19 mouse cellular contexts compared by ENCODE assay signal in the genomic region with DNA sequence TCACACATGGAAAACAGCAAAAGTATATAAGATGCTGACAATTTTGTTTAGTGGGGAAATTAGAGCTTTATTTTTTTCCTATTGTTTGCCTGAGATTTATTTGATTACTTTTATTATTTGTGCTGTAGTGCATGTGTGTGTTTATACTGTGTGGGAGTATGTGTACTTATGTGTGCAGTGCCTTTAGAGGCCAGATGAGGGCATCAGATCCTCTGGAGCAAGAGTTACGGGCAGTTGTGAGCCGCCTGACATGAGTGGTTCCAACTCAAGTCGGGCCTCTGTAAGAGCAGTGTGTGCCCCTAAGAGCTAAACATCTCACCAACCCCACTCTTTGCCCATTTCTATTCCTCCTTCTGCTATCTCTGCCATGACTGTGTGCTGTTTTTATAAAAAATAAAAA. TPM values are rescaled to one million over a fixed set of nuclear protein-coding genes. Genes with fewer than 3 reads are reported as not detected.
DNase-seq lines count a peak whose midpoint lies in the region; TF ChIP-seq lines count a peak whose summit lies in the region.
"Had no signal": no experiment of that assay in that cellular context is flagged by ENCODE, and none has a peak within 500 bp of the region (broad histone marks: within the 10 kb centered on the region; RNA-seq: fewer than 3 reads in every experiment).

No protein-coding gene starts in this region.

- H3K27ac ChIP-seq in gastrocnemius, adult 2 months = no peak overlapping the region; the same call in 1 of the 2 replicates
- H3K27ac ChIP-seq in layer of hippocampus, adult 2 months = no peak overlapping the region
- H3K27ac ChIP-seq: embryonic facial prominence, embryonic 12.5 days; heart, adult 2 months had no signal

- peak; percentile 19; the same call in 1 of the 2 replicates for TF ChIP-seq CTCF in gastrocnemius, adult 2 months (IDR thresholded peaks at IDR 0.05)
- peak; percentile 61 for TF ChIP-seq CTCF in layer of hippocampus, adult 2 months (conservative IDR thresholded peaks at IDR 0.05)
- peak; percentile 13; the same call in 1 of the 2 replicates for TF ChIP-seq CTCF in brain, embryonic 14.5 days (IDR thresholded peaks at IDR 0.05; ENCODE audit: borderline replicate concordance, extremely low read depth, insufficient read depth, insufficient read length)

- no peak overlapping the region for H3K4me3 ChIP-seq in gastrocnemius, adult 2 months
- no peak overlapping the region for H3K4me3 ChIP-seq in layer of hippocampus, adult 2 months
- H3K4me3 ChIP-seq: embryonic facial prominence, embryonic 12.5 days; heart, adult 2 months; heart, embryonic 12.5 days had no signal

- no peak for TF ChIP-seq POLR2A in brain, embryonic 14.5 days (IDR thresholded peaks at IDR 0.05; ENCODE audit: borderline replicate concordance, extremely low read depth, insufficient read depth, insufficient read length, poor library complexity, severe bottlenecking)

- intact Hi-C loops in gastrocnemius, adult 2 months (cut with DNase I) = no loop called here

- no peak for DNase-seq in gastrocnemius, adult 2 months
- no peak for DNase-seq in gastrocnemius, postnatal 25 days
- no peak for DNase-seq in layer of hippocampus, adult 2 months (ENCODE audit: low spot score in 2 of 2)
- DNase-seq in layer of hippocampus, adult 9-10 months (ENCODE audit: low spot score) = no peak
- peak; percentile 31 for DNase-seq in ES-CJ7 (ENCODE audit: low read depth, low spot score)
- DNase-seq in brain, embryonic 14.5 days (ENCODE audit: low read depth) = no peak
- no peak for DNase-seq in retina, embryonic 14.5 days (ENCODE audit: low spot score)
- no peak for DNase-seq in lung, postnatal 4 days
- DNase-seq: adrenal gland, postnatal 14 days; cerebellum, adult 18-20 months; cerebellum, postnatal 10 days; gastrocnemius, postnatal 36 days; heart, adult 2 months; heart, postnatal 36 days; kidney, adult 11 months had no signal

RNA-seq across cellular contexts. Expression of gene Sobp, which starts 7.5 kb away (rescaled TPM):
- total RNA-seq in gastrocnemius, adult 2 months (2021) = 10 to 100 TPM; 29.2 to 34.5 TPM
- total RNA-seq in gastrocnemius, postnatal 25 days (2021) = 10 to 100 TPM; 22.7 to 24.3 TPM
- 10 to 100 TPM; 83.3 to 83.8 TPM for total RNA-seq in layer of hippocampus, adult 2 months (2021)
- polyA plus RNA-seq in brain, embryonic 14.5 days (2012; rRNA removed) = 15.0 and 30.6 TPM in 2 replicates
- polyA plus RNA-seq: activated CD4-positive, CD25-positive, alpha-beta regulatory T cell, adult 4 months; G1E had no signal

RNA-seq across cellular contexts. Expression of gene 9030612E09Rik, which starts 7.7 kb away (rescaled TPM):
- 1 to 10 TPM; 1.7 to 2.6 TPM for total RNA-seq in gastrocnemius, adult 2 months (2021)
- 1 to 10 TPM; 1.9 to 2.6 TPM for total RNA-seq in gastrocnemius, postnatal 25 days (2021)
- total RNA-seq in layer of hippocampus, adult 2 months (2021) = 1 to 10 TPM; 1.8 to 2.1 TPM
- polyA plus RNA-seq in brain, embryonic 14.5 days (2012; rRNA removed) = 3.3 and 4.3 TPM in 2 replicates
- total RNA-seq: adrenal gland, postnatal 14 days; G1E had no signal
- polyA plus RNA-seq: activated CD4-positive, CD25-positive, alpha-beta regulatory T cell, adult 4 months; G1E had no signal

RNA-seq across cellular contexts. Expression of gene Pdss2, which starts 54.5 kb away (rescaled TPM):
- 10 to 100 TPM; 16.8 to 25.0 TPM for total RNA-seq in gastrocnemius, adult 2 months (2021)
- total RNA-seq in gastrocnemius, postnatal 25 days (2021) = 10 to 100 TPM; 17.8 to 20.1 TPM
- 10 to 100 TPM; 17.6 to 17.8 TPM for total RNA-seq in layer of hippocampus, adult 2 months (2021)
- polyA plus RNA-seq in brain, embryonic 14.5 days (2012; rRNA removed) = 12.3 and 12.6 TPM in 2 replicates
